Mouse (Mus musculus): ENCODE results near the gene Nell2. TPM values are rescaled to one million over a fixed set of nuclear protein-coding genes. Genes with fewer than 3 reads are reported as not detected.

Gene Nell2
- polyA plus RNA-seq, 1 experiment from 2014 or later: 1.9 TPM

DNA sequence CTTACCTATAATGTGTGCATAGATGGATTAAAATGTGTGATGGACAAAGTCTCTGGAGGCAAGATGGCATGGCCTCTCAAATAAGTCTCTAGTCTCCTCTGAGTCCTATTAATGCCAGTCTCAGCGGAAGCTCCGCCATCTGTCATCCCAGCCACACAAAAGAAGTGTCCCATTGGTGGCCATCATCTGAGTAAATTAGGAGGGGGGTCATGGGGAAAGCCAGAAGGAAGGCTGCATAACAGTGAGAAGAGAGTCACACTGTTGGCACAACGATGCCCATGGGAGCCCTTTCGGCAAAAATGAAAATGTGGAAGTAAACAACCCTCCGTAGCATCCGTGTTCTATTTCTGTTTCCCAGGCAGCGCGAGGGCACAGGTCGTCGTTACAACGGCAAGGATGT, 446.7 kb downstream of the Nell2 start:
- H3K36me3 ChIP-seq (ENCODE audit: control insufficient read depth, insufficient read depth): no peaks in the 10 kb centered on the region
- H3K9me3 ChIP-seq (replicated peaks; ENCODE audit: control insufficient read depth, low read length): no peaks in the 10 kb centered on the region
- no peak for ATAC-seq (replicated peaks; ENCODE audit: extremely low read depth, insufficient read depth, low FRiP score)
- no peaks in the 10 kb centered on the region for H3K4me1 ChIP-seq (ENCODE audit: control insufficient read depth, insufficient read depth, low read length)
- H3K4me3 ChIP-seq (ENCODE audit: low read length): no peak overlapping the region
- H3K9ac ChIP-seq (ENCODE audit: low read length): no peak overlapping the region
- no peak overlapping the region for H3K27ac ChIP-seq (ENCODE audit: low read length)
- H3K27me3 ChIP-seq (ENCODE audit: control insufficient read depth, insufficient read depth, low read length): no peaks in the 10 kb centered on the region
- 90% methylated on average over 11 of the region's 11 CpGs for WGBS
- H3K4me2 ChIP-seq (ENCODE audit: low read depth, low read length): no peak overlapping the region

DNA sequence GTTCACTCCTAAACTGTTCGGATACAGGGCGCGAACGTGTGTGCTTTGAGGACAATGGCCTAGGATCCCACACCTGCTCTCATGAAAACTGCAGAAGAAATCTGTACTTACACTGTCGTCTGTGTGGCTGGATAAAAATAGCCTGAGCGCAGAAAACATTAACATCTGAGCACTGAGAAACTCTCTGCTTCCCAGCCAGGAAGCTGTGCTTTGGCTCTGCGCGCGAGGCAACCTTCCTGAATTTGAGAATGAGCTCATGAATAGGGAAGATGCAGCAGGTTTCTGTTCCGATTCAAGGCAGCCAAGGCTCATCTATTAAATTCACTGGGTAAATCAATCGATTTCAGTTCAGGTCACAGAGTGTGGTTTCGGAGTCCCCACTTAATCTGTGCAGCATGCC, 453.0 kb downstream of the Nell2 start:
- Histone ChIP-seq H3K27me3 (ENCODE audit: control insufficient read depth, insufficient read depth, low read length) (no peaks in the 10 kb centered on the region), H3K4me2 (ENCODE audit: low read depth, low read length) (no peak overlapping the region), H3K9me3 (replicated peaks; ENCODE audit: control insufficient read depth, low read length) (no peaks in the 10 kb centered on the region), H3K9ac (ENCODE audit: low read length) (no peak overlapping the region), H3K27ac (ENCODE audit: low read length) (no peak overlapping the region), H3K4me1 (ENCODE audit: control insufficient read depth, insufficient read depth, low read length) (no peaks in the 10 kb centered on the region), H3K36me3 (ENCODE audit: control insufficient read depth, insufficient read depth) (no peaks in the 10 kb centered on the region), H3K4me3 (ENCODE audit: low read length) (no peak overlapping the region)
- 79% methylated on average over 12 of the region's 12 CpGs for WGBS
- no peak for ATAC-seq (replicated peaks; ENCODE audit: extremely low read depth, insufficient read depth, low FRiP score)

DNA sequence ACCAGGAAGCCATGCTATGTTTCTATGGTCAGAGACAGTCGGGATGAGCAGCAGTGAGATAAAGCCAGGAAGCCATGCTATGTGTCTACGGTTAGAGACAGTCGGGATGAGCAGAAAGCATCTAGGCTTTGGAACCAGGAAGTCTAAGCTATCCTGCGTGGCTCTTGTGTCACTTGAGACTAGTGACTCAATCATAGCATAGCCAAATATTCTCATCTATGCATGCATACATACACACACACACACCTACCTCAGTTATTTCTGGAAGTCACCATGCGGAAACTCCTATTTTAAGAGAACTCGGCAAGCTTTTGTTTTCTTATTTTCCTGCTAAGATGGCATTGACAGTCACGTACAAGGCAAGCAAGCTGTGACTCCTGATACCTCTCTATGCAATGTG, 457.5 kb downstream of the Nell2 start:
- Histone ChIP-seq H3K27me3 (ENCODE audit: control insufficient read depth, insufficient read depth, low read length) (no peaks in the 10 kb centered on the region), H3K27ac (ENCODE audit: low read length) (no peak overlapping the region), H3K4me3 (ENCODE audit: low read length) (no peak overlapping the region), H3K9me3 (replicated peaks; ENCODE audit: control insufficient read depth, low read length) (no peaks in the 10 kb centered on the region), H3K4me2 (ENCODE audit: low read depth, low read length) (no peak overlapping the region), H3K9ac (ENCODE audit: low read length) (no peak overlapping the region), H3K36me3 (ENCODE audit: control insufficient read depth, insufficient read depth) (no peaks in the 10 kb centered on the region), H3K4me1 (ENCODE audit: control insufficient read depth, insufficient read depth, low read length) (no peaks in the 10 kb centered on the region)
- ATAC-seq (replicated peaks; ENCODE audit: extremely low read depth, insufficient read depth, low FRiP score): no peak
- 79% methylated on average over 7 of the region's 7 CpGs for WGBS

DNA sequence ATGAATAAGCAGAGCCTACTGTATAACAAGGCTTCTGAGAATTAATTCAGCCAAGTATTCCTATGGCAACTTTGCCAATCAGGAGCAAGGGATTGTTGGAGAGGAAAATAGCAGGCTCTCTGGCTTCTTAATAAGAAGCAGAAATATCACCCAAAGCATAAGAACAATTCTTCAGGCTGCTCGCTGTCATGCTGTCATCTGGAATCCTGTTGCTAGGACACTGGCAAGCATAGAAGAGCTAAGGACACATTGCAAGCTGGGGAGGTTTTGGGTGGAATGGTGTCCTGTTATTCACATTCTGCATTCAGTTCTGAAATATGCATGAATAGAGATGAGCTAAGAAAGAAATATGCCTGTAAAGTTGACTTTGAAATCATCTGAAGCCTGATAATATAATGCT, 459.6 kb downstream of the Nell2 start:
- H3K9ac ChIP-seq (ENCODE audit: low read length): no peak overlapping the region
- no peak for ATAC-seq (replicated peaks; ENCODE audit: extremely low read depth, insufficient read depth, low FRiP score)
- no peaks in the 10 kb centered on the region for H3K36me3 ChIP-seq (ENCODE audit: control insufficient read depth, insufficient read depth)
- no peaks in the 10 kb centered on the region for H3K27me3 ChIP-seq (ENCODE audit: control insufficient read depth, insufficient read depth, low read length)
- H3K27ac ChIP-seq (ENCODE audit: low read length): no peak overlapping the region
- H3K4me2 ChIP-seq (ENCODE audit: low read depth, low read length): no peak overlapping the region
- WGBS: 73% methylated on average over 1 of the region's 1 CpGs
- H3K9me3 ChIP-seq (replicated peaks; ENCODE audit: control insufficient read depth, low read length): no peaks in the 10 kb centered on the region
- no peak overlapping the region for H3K4me3 ChIP-seq (ENCODE audit: low read length)
- H3K4me1 ChIP-seq (ENCODE audit: control insufficient read depth, insufficient read depth, low read length): no peaks in the 10 kb centered on the region

DNA sequence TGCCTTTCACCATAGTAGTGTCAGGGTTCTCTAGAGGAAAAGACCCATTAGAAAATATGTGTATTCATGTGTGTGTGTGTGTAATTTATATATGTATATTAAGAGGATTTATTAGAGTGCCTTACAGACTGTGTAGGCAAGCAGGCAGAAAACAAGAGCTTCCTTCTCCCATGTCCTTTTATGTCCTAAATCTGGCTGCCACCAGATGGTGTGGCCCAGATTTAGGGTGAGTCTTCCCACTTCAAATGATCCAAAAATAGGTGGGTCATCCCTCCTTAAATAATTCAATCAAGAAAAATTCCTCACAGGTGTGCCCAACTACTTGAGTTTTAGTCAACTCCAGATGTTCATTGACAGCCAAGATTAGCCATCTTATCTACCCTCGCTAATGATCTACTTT, 460.3 kb downstream of the Nell2 start:
- Histone ChIP-seq H3K4me3 (ENCODE audit: low read length) (no peak overlapping the region), H3K27me3 (ENCODE audit: control insufficient read depth, insufficient read depth, low read length) (no peaks in the 10 kb centered on the region), H3K9me3 (replicated peaks; ENCODE audit: control insufficient read depth, low read length) (no peaks in the 10 kb centered on the region), H3K36me3 (ENCODE audit: control insufficient read depth, insufficient read depth) (no peaks in the 10 kb centered on the region), H3K9ac (ENCODE audit: low read length) (no peak overlapping the region), H3K4me1 (ENCODE audit: control insufficient read depth, insufficient read depth, low read length) (no peaks in the 10 kb centered on the region), H3K27ac (ENCODE audit: low read length) (no peak overlapping the region), H3K4me2 (ENCODE audit: low read depth, low read length) (no peak overlapping the region)
- ATAC-seq (replicated peaks; ENCODE audit: extremely low read depth, insufficient read depth, low FRiP score): no peak
- 79% methylated on average over 1 of the region's 1 CpGs for WGBS

DNA sequence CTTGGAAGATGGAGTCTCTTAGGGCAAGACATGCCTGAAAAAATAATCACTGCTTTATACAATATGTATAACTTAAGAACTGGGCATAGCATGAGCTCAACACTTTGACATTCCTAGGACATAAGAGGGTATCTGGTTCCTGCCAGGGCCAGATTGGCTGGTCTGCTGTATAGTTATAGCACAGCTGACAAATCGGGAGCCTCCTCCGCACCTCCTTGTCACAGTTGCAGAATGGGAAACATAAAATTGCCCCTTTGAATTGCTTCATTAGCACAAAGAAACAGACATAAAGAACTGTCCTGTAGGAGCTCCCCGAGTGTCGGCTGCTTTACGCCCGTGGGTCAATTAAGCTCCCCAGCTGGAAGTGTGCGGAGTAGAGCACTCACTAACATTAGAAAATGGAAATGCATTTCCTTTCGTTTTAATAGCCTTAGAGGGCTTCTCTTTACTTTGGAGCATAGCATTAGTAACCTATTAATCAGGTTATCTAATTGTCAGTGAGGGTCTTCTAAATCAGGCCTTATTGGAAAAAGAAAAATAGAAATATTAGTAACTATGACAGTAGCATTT, 473.2 kb downstream of the Nell2 start:
- H3K27me3 ChIP-seq (ENCODE audit: control insufficient read depth, insufficient read depth, low read length): no peaks in the 10 kb centered on the region
- H3K4me1 ChIP-seq (ENCODE audit: control insufficient read depth, insufficient read depth, low read length): no peaks in the 10 kb centered on the region
- H3K36me3 ChIP-seq (ENCODE audit: control insufficient read depth, insufficient read depth): no peaks in the 10 kb centered on the region
- ATAC-seq (replicated peaks; ENCODE audit: extremely low read depth, insufficient read depth, low FRiP score): no peak
- no peak overlapping the region for H3K9ac ChIP-seq (ENCODE audit: low read length)
- no peaks in the 10 kb centered on the region; the same call in 1 of the 2 replicates for H3K9me3 ChIP-seq (replicated peaks; ENCODE audit: control insufficient read depth, low read length)
- 83% methylated on average over 8 of the region's 8 CpGs for WGBS
- no peak overlapping the region for H3K4me2 ChIP-seq (ENCODE audit: low read depth, low read length)
- no peak overlapping the region for H3K4me3 ChIP-seq (ENCODE audit: low read length)
- H3K27ac ChIP-seq (ENCODE audit: low read length): no peak overlapping the region

DNA sequence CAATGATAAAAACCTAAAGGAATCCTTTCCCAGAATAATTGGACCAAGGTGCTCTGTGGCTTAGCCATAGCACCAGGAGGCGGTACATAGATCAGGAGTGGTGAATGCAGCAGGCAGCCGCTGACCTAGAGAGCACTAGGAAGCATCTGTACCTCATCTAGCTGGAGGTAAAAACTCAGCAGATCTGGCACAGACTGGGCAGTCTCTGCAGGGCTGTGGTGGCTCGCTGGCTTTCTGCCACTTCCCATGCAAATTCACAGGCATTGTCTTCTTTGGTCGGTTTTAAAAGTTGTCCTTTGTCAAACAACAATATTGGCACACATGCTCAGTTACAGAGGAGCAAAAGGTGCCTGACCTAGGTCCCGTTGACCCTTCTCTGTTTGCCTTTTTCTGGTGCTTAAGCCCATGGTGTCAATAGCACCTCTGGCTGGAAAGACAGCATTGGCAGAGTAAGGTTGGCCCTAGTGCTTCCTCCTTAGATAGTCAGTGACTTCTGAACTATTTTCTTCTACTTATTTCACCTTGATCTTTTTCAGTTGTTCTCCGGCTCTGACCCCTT, 479.1 kb downstream of the Nell2 start:
- Histone ChIP-seq H3K9ac (ENCODE audit: low read length) (no peak overlapping the region), H3K4me3 (ENCODE audit: low read length) (no peak overlapping the region), H3K27me3 (ENCODE audit: control insufficient read depth, insufficient read depth, low read length) (no peaks in the 10 kb centered on the region), H3K9me3 (replicated peaks; ENCODE audit: control insufficient read depth, low read length) (no peaks in the 10 kb centered on the region), H3K36me3 (ENCODE audit: control insufficient read depth, insufficient read depth) (no peaks in the 10 kb centered on the region), H3K4me2 (ENCODE audit: low read depth, low read length) (no peak overlapping the region), H3K27ac (ENCODE audit: low read length) (no peak overlapping the region), H3K4me1 (ENCODE audit: control insufficient read depth, insufficient read depth, low read length) (no peaks in the 10 kb centered on the region)
- WGBS: 69% methylated on average over 6 of the region's 6 CpGs
- ATAC-seq (replicated peaks; ENCODE audit: extremely low read depth, insufficient read depth, low FRiP score): no peak

DNA sequence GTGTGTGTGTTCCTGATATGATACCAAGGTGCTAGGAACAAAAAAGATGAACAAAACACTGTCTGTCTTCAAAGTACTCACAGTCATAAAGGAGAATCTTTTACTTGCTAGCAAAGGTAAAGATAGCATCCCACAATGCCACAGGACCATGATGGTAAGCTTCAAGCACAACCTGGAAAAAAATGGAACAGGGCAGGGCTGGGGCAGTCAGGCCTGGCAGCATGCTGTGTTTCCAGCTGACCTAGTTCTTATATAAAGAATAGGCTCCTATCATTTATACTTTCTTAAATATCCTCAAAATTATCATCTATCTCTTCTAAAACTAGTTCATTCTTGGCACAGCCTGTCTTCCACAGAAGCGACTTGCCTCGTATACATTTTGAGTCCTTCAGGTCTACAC, 480.9 kb downstream of the Nell2 start:
- H3K27ac ChIP-seq (ENCODE audit: low read length): no peak overlapping the region
- ATAC-seq (replicated peaks; ENCODE audit: extremely low read depth, insufficient read depth, low FRiP score): no peak
- H3K9ac ChIP-seq (ENCODE audit: low read length): no peak overlapping the region
- 86% methylated on average over 2 of the region's 2 CpGs for WGBS
- no peaks in the 10 kb centered on the region for H3K36me3 ChIP-seq (ENCODE audit: control insufficient read depth, insufficient read depth)
- no peaks in the 10 kb centered on the region for H3K27me3 ChIP-seq (ENCODE audit: control insufficient read depth, insufficient read depth, low read length)
- no peak overlapping the region for H3K4me3 ChIP-seq (ENCODE audit: low read length)
- H3K4me2 ChIP-seq (ENCODE audit: low read depth, low read length): no peak overlapping the region
- H3K4me1 ChIP-seq (ENCODE audit: control insufficient read depth, insufficient read depth, low read length): no peaks in the 10 kb centered on the region
- no peaks in the 10 kb centered on the region for H3K9me3 ChIP-seq (replicated peaks; ENCODE audit: control insufficient read depth, low read length)

DNA sequence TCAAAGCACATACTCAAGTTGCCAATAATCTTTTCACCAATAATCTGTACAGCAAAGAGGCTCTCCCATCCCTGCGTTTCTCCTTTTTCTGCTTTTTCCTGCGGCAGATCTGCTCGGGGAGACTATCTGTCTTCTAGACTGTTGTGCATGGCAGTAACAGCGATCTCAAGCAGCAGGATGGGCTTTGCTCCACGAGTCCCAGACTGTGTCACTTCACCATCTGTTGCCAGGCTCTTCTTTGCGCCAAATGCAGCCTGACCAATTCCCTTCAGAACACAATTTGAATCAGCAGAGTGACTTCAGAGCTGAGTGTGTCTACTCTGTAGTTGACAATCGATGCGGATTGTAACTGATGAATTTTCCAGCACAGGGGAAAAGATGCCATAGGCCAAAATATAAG, 484.3 kb downstream of the Nell2 start:
- Histone ChIP-seq H3K27ac (ENCODE audit: low read length) (no peak overlapping the region), H3K4me2 (ENCODE audit: low read depth, low read length) (no peak overlapping the region), H3K9me3 (replicated peaks; ENCODE audit: control insufficient read depth, low read length) (no peaks in the 10 kb centered on the region), H3K9ac (ENCODE audit: low read length) (no peak overlapping the region), H3K27me3 (ENCODE audit: control insufficient read depth, insufficient read depth, low read length) (no peaks in the 10 kb centered on the region), H3K4me3 (ENCODE audit: low read length) (no peak overlapping the region), H3K4me1 (ENCODE audit: control insufficient read depth, insufficient read depth, low read length) (no peaks in the 10 kb centered on the region), H3K36me3 (ENCODE audit: control insufficient read depth, insufficient read depth) (no peaks in the 10 kb centered on the region)
- 72% methylated on average over 8 of the region's 8 CpGs for WGBS
- ATAC-seq (replicated peaks; ENCODE audit: extremely low read depth, insufficient read depth, low FRiP score): no peak

Data from heart, embryonic 16.5 days (tissue).